Mouse (Mus musculus) spleen, adult 2 months (tissue): ENCODE data around the gene Ttbk1. TPM values are rescaled to one million over a fixed set of nuclear protein-coding genes. Genes with fewer than 3 reads are reported as not detected.

Source experiments
- DNase-seq, 2 experiments: peaks; one replicate each; pipeline versions ENCODE4 v3.0.0 to v3.0.0-alpha.2; 2012 to 2021; ENCODE audit warnings: low spot score in 2 of 2, low read depth in 1 of 2
- H3K27ac ChIP-seq: fragments of 200-500 bp; 2 replicates; pipeline ENCODE4 v1.5.1; 2012; ENCODE audit warnings: low read length, inconsistent platforms; ENCODE audit not compliant: insufficient read depth
- H3K27me3 ChIP-seq: fragments of 200-500 bp; 2 replicates; pipeline ENCODE4 v1.6.1; 2012; ENCODE audit warnings: mild to moderate bottlenecking, moderate library complexity, low read length, inconsistent platforms; ENCODE audit not compliant: control insufficient read depth, insufficient read depth
- H3K36me3 ChIP-seq: fragments of 200-500 bp; 2 replicates; pipeline ENCODE4 v1.6.1; 2012; ENCODE audit warnings: mild to moderate bottlenecking, low read length, inconsistent platforms; ENCODE audit not compliant: control insufficient read depth, insufficient read depth
- H3K4me1 ChIP-seq: fragments of 200-500 bp; 2 replicates; pipeline ENCODE4 v1.6.1; 2011; ENCODE audit warnings: inconsistent platforms; ENCODE audit not compliant: control insufficient read depth, insufficient read depth, insufficient read length
- H3K4me3 ChIP-seq: fragments of 200-500 bp; 2 replicates; pipeline ENCODE4 v1.5.1; 2011; ENCODE audit warnings: mild to moderate bottlenecking, inconsistent platforms; ENCODE audit not compliant: insufficient read depth, insufficient read length; ENCODE audit errors: extremely low read depth
- CTCF ChIP-seq: fragments of 200-500 bp; IDR thresholded peaks from 2 replicates; pipeline ENCODE4 v1.5.1; 2011; ENCODE audit warnings: mild to moderate bottlenecking, inconsistent platforms; ENCODE audit not compliant: insufficient read depth, insufficient read length, insufficient replicate concordance; ENCODE audit errors: extremely low read depth
- POLR2A ChIP-seq: fragments of 200-500 bp; IDR thresholded peaks from 2 replicates; pipeline ENCODE4 v1.6.1; 2011; ENCODE audit warnings: low read depth, low read length, inconsistent platforms
- WGBS: fragments of 180-500 bp; shearing (Covaris S2); methylation state at CpG from one replicate; pipeline ENCODE4 v1.1.7; 2018; 5-methylcytosine and 5-hydroxymethylcytosine counted together
- polyA plus RNA-seq: library from polyadenylated mRNA; depleted of rRNA; stranded (reverse); fragments of >200 nt; gene quantifications from 2 replicates; pipeline ENCODE4 v1.2.3, GENCODE M21; 2012

The Ttbk1 gene
- polyA plus RNA-seq, 1 experiment = 0.89 TPM

DNA sequence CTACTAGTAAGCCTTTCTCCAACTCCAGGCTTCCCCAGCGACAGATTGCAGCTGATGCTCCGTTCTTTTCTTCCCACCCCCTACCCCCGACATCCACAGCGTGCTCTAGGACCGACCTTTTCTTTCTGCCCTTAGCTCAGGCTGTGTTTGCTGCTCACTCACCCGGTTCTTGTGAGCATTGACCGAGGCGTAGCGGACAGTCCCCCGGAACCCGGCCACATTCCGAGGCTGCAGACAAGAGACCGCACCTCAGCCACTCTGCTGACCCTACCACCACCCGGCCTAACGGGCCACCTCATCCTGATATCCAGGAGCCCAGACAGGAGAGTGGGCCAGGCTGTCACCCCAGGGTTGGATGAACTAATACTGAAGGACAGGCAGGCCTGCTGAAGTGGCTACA, 10.2 kb downstream of the Ttbk1 start:
- Histone ChIP-seq H3K36me3 (no peaks in the 10 kb centered on the region), H3K4me1 (no peaks in the 10 kb centered on the region), H3K4me3 (no peak overlapping the region), H3K27me3 (no peaks in the 10 kb centered on the region), H3K27ac (no peak overlapping the region)
- TF ChIP-seq POLR2A (no peak), CTCF (no peak)
- WGBS = 91% methylated on average over 15 of the region's 15 CpGs
- DNase-seq = no peak

DNA sequence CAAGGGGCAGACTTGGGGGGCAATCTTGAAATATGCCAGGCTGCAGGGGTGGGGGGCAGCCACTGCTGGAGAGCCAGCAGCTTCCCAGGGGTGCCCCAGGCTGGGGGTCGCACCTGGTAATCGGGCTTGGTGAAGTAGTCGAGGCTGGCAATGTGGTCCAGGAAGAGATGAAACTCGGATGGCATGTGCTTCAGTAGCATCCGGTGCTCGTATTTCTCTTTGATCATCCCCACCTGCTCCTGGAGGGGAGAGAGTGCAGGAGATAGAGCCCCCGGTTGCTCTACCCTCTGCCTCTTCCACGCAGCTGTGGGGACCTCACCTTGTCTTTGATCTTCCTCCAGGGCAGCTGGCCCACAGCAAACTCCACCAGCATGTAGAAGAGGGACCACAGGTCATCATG, 10.9 kb downstream of the Ttbk1 start:
- 71% methylated on average over 8 of the region's 8 CpGs for WGBS
- H3K4me3 ChIP-seq = no peak overlapping the region
- TF ChIP-seq CTCF = no peak
- TF ChIP-seq POLR2A = no peak
- no peak for DNase-seq
- no peaks in the 10 kb centered on the region for H3K4me1 ChIP-seq
- no peaks in the 10 kb centered on the region for H3K36me3 ChIP-seq
- no peaks in the 10 kb centered on the region for H3K27me3 ChIP-seq
- no peak overlapping the region for H3K27ac ChIP-seq

DNA sequence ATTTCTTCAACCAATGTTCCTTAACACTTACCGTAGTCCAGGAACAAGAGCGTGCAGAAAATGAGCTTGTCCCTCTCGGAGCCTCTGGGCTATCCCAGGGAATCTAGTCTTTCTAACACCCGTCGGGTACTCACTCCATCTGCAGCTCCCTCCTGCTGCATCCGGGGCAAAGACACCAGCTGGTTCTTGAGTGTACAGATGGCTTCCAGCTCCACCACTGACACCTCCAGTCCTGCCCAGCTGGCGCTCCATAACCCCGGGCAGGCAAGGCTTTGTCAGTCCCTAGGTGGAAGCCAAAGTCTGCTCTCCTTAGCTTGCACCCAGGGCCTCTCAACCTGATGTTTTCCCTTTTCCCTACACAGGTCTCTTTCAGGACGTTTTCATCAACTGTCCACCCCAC, 19.6 kb downstream of the Ttbk1 start:
- Histone ChIP-seq H3K27me3 (no peaks in the 10 kb centered on the region), H3K27ac (no peak overlapping the region), H3K36me3 (no peaks in the 10 kb centered on the region), H3K4me1 (no peaks in the 10 kb centered on the region), H3K4me3 (no peak overlapping the region)
- DNase-seq = no peak
- TF ChIP-seq POLR2A (no peak), CTCF (no peak)
- 88% methylated on average over 9 of the region's 9 CpGs for WGBS

DNA sequence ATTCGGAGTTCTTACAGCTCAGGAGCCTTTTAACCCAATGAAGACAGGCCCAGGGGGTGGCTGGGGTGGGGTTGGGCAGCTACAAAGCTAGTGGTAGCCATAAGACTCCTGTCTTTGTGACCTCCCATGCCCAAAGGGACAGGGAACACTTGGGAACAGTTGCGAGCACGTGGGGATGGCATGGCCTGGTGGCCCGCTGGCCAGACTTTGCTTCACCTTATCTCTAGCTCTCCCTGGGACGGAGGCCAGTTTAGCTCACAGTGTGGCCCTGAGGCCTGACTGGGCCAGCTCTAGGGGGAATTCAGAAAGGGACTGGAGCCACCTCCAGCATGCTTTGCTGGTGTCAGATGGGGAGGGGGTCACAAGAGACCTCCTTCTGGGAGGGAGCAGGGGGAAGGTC, 25.2 kb downstream of the Ttbk1 start:
- Histone ChIP-seq H3K27ac (no peak overlapping the region), H3K4me1 (no peaks in the 10 kb centered on the region), H3K36me3 (no peaks in the 10 kb centered on the region), H3K4me3 (no peak overlapping the region), H3K27me3 (peaks cover 7% of the 10 kb centered on the region; the same call in 1 of the 2 replicates)
- DNase-seq = no peak
- WGBS = 91% methylated on average over 5 of the region's 5 CpGs
- TF ChIP-seq CTCF = no peak
- no peak for TF ChIP-seq POLR2A

DNA sequence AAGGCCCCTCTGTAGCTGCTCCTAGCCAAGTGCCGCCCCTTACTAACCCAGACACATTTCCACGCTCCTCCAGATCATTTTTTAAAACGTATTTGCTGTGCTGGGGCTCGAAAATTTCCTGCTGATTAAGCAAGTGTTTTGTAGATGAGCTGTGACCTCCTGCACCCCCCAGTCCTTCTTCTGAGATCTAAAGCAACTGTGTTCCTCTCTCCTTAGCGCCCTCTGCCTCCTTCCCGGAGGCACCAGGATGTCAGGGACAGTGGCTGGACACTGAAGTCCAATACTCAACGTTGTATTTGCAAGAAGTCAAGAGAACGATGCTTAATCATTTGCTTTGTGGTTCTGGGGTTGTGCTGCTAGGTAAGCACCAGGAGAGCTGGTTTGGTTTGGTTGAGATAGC, 26.1 kb downstream of the Ttbk1 start:
- Histone ChIP-seq H3K4me1 (no peaks in the 10 kb centered on the region), H3K36me3 (no peaks in the 10 kb centered on the region), H3K27ac (no peak overlapping the region), H3K27me3 (peaks cover 7% of the 10 kb centered on the region), H3K4me3 (no peak overlapping the region)
- no peak for TF ChIP-seq CTCF
- TF ChIP-seq POLR2A = no peak
- 14% methylated on average over 8 of the region's 8 CpGs for WGBS
- DNase-seq = no peak

DNA sequence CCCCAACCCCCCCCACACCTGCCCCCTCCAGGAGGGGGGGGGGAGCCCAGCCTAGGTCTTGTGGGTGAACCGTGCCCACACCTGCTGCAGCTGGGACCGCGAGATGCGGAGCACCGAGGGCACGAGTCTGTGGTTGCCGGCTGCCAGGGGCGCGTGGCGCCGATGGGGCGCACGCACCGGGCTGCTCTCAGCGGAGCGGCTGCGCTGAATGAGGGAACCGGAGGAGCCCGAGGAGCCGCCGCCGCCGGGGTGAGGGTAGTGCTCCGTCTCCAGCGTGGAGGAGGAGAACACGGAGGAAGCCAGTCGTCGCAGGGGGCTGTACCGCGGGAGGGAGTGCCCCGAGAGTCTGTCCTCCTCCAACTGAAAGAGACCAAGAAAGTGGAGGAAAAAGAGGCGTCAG, 26.8 kb downstream of the Ttbk1 start:
- TF ChIP-seq CTCF = no peak
- Histone ChIP-seq H3K36me3 (no peaks in the 10 kb centered on the region), H3K4me1 (no peaks in the 10 kb centered on the region), H3K27ac (no peak overlapping the region), H3K27me3 (peaks cover 12% of the 10 kb centered on the region), H3K4me3 (no peak overlapping the region)
- no peak for DNase-seq
- WGBS = 2% methylated on average over 32 of the region's 32 CpGs

DNA sequence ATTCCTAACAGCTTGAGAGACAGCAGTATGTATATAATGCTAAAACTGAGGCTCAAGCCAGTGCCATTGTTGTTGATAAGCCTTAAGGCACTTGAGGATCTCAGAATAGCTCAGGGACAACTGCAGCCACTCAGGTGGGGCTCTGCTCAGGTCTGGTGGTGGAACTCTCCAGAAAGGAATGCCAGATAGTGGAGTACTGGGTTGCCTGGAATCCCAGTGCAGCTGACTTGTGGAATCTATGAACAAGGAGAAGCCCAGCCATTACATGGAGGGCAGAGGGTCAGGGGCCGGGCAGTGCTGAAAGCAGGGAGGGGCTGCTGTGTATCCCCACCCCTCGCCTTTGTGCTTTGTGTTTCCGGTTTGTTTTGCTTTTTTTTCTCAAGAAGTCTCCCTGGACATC, 29.0 kb downstream of the Ttbk1 start:
- H3K27me3 ChIP-seq = peaks cover 27% of the 10 kb centered on the region

More for the DNA sequence above, 29.0 kb downstream of the Ttbk1 start:
- Histone ChIP-seq H3K4me3 (no peak overlapping the region), H3K27ac (no peak overlapping the region), H3K4me1 (peaks cover 2% of the 10 kb centered on the region; the same call in 1 of the 2 replicates), H3K36me3 (no peaks in the 10 kb centered on the region)
- no peak for DNase-seq
- 38% methylated on average over 3 of the region's 3 CpGs for WGBS
- TF ChIP-seq POLR2A (no peak), CTCF (no peak)
